Mouse (Mus musculus) forebrain, postnatal 0 days (tissue): ENCODE data around the gene Uba52. TPM values are rescaled to one million over a fixed set of nuclear protein-coding genes. Genes with fewer than 3 reads are reported as not detected.
A peak's percentile ranks its signal among the peaks of the same experiment; 100 is the strongest.

Experiments
- ATAC-seq: fragments of 200-750 bp; cut with Nextera tagmentation; 2 replicates; pipeline ENCODE4 v1.8.0; 2017; ENCODE audit warnings: mild to moderate bottlenecking, moderate library complexity
- DNase-seq: peaks from one replicate; pipeline ENCODE4 v3.0.0-alpha.2; 2015
- H3K27ac ChIP-seq: fragments of 300-500 bp; sonication (generic); 2 replicates; pipeline ENCODE4 v1.5.1; 2014; ENCODE audit warnings: low read depth, mild to moderate bottlenecking, antibody characterized with exemption, low read length, moderate library complexity, mixed read lengths
- H3K27me3 ChIP-seq: fragments of 300-500 bp; sonication (generic); 2 replicates; pipeline ENCODE4 v1.6.1; 2014; ENCODE audit warnings: mild to moderate bottlenecking, low read length, mixed read lengths; ENCODE audit not compliant: insufficient read depth
- H3K36me3 ChIP-seq: fragments of 300-500 bp; sonication (generic); 2 replicates; pipeline ENCODE4 v1.6.1; 2014; ENCODE audit warnings: mild to moderate bottlenecking, moderate library complexity; ENCODE audit not compliant: insufficient read depth
- H3K4me1 ChIP-seq: fragments of 300-500 bp; sonication (generic); 2 replicates; pipeline ENCODE4 v1.6.1; 2014; ENCODE audit warnings: antibody characterized with exemption; ENCODE audit not compliant: insufficient read depth
- H3K4me2 ChIP-seq: fragments of 300-500 bp; sonication (generic); 2 replicates; pipeline ENCODE4 v1.6.1; 2014; ENCODE audit warnings: low read depth, mild to moderate bottlenecking, moderate library complexity
- H3K4me3 ChIP-seq: fragments of 300-500 bp; sonication (generic); 2 replicates; pipeline ENCODE4 v1.5.1; 2014; ENCODE audit warnings: low read depth, low read length, mixed read lengths
- H3K9ac ChIP-seq: fragments of 300-500 bp; sonication (generic); 2 replicates; pipeline ENCODE4 v1.6.1; 2014; ENCODE audit warnings: mild to moderate bottlenecking
- H3K9me3 ChIP-seq: fragments of 300-500 bp; sonication (generic); 2 replicates; pipeline ENCODE4 v1.6.1; 2016; ENCODE audit warnings: low read length
- CTCF ChIP-seq: sonication (generic); IDR thresholded peaks from 2 replicates; pipeline ENCODE4 v1.5.1; 2016; ENCODE audit warnings: antibody characterized with exemption, control low read depth, low read depth
- WGBS: fragments of 180-500 bp; shearing (Covaris S2); extraction: QIAGEN DNeasy Blood & Tissue Kit; methylation state at CpG from one replicate; pipeline ENCODE4 v1.1.7; 2014; 5-methylcytosine and 5-hydroxymethylcytosine counted together
- polyA plus RNA-seq: library from polyadenylated mRNA; unstranded; fragments of >200 nt; fragmentation: Nextera tagmentation; extraction: Ambion mirVana; gene quantifications from 2 replicates; pipeline ENCODE4 v1.2.1, GENCODE M21; 2015
- total RNA-seq: library from RNA; depleted of rRNA; stranded (reverse); fragments of >200 nt; gene quantifications from 2 replicates; pipeline ENCODE4 v1.2.3, GENCODE M21; 2014

Uba52 gene
- total and polyA plus RNA-seq, 2 experiments from 2014 or later: 459 to 808 TPM

GRCm38 (mm10) chr8:70495771-70496062 is 14.9 kb downstream of the Uba52 start:
- ATAC-seq: no peak; the same call in 1 of the 2 replicates
- 8% methylated on average over 12 of the region's 12 CpGs for WGBS
- DNase-seq: no peak
- Histone ChIP-seq H3K27me3 (peaks cover 75% of the 10 kb centered on the region), H3K9ac (no peak overlapping the region), H3K4me2 (peak overlapping the region; percentile 62), H3K4me1 (peaks cover 7% of the 10 kb centered on the region), H3K36me3 (no peaks in the 10 kb centered on the region), H3K27ac (no peak overlapping the region), H3K4me3 (no peak overlapping the region), H3K9me3 (no peaks in the 10 kb centered on the region)
- TF ChIP-seq CTCF: no peak

GRCm38 (mm10) chr8:70495001-70495770 is 15.4 kb downstream of the Uba52 start:
- ATAC-seq (peak; percentile 18), DNase-seq (no peak)
- peaks cover 81% of the 10 kb centered on the region for H3K27me3 ChIP-seq
- no peak overlapping the region for H3K27ac ChIP-seq
- H3K4me2 ChIP-seq: peak overlapping the region; percentile 62
- peaks cover 7% of the 10 kb centered on the region for H3K4me1 ChIP-seq
- no peaks in the 10 kb centered on the region for H3K9me3 ChIP-seq
- no peaks in the 10 kb centered on the region for H3K36me3 ChIP-seq
- 2% methylated on average over 18 of the region's 21 CpGs for WGBS
- TF ChIP-seq CTCF: no peak
- no peak overlapping the region for H3K9ac ChIP-seq
- H3K4me3 ChIP-seq: peak overlapping the region; percentile 47

- Histone ChIP-seq H3K4me3 (peak overlapping the region; percentile 47), H3K36me3 (no peaks in the 10 kb centered on the region), H3K27ac (no peak overlapping the region), H3K27me3 (peaks cover 87% of the 10 kb centered on the region), H3K4me1 (peaks cover 7% of the 10 kb centered on the region), H3K9ac (peak overlapping the region; percentile 58; the same call in 1 of the 2 replicates), H3K4me2 (peak overlapping the region; percentile 62), H3K9me3 (no peaks in the 10 kb centered on the region)
- DNase-seq (no peak), ATAC-seq (0 out of 2 replicates have a peak, but pooled peaks have one; percentile 1)
- WGBS: 5% methylated on average over 28 of the region's 28 CpGs
- TF ChIP-seq CTCF: no peak
Observed at GRCm38 (mm10) chr8:70494416-70494945, 16.1 kb downstream of the Uba52 start.

DNA sequence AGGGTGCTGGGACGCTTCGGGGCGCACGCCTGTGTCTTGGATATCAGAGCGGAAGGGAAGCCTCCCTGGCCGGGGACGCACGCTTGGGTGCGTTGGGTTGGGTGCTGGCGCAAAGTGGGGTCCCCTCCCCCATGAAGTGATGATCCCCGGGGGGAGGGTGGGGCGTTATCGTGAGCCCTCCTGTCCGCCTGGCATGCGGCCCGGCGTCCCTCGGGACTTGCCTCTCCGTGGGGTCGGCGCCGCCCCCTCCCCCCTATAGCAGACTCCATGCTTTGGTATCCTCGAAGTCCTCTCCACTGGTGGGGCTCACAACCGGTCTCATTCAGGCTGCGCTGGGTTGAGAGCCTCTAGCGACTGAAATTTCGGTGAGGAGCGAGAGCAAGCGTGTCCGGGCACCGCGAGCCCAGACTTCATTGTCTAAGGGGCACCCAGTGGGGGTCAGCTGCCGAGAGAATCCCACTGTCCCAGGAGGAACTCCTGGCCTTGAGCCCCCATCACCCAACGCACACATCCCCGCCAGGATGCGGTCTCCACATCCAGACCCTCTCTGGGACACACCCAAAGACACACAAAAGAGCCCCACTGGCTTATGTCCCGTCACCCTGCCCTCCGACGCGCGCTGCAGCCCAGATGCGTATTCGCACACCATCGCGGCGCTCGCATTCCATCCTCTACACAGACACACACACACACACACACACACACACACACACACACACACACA is 16.7 kb downstream of the Uba52 start:
- Histone ChIP-seq H3K27ac (no peak overlapping the region), H3K9me3 (no peaks in the 10 kb centered on the region), H3K4me2 (peak overlapping the region; percentile 62), H3K27me3 (peaks cover 91% of the 10 kb centered on the region), H3K9ac (peak overlapping the region; percentile 58), H3K36me3 (no peaks in the 10 kb centered on the region), H3K4me1 (peaks cover 7% of the 10 kb centered on the region), H3K4me3 (peak overlapping the region; percentile 47)
- ATAC-seq: peak; percentile 32; the same call in 1 of the 2 replicates
- no peak for DNase-seq
- 1% methylated on average over 43 of the region's 47 CpGs for WGBS
- no peak for TF ChIP-seq CTCF

DNA sequence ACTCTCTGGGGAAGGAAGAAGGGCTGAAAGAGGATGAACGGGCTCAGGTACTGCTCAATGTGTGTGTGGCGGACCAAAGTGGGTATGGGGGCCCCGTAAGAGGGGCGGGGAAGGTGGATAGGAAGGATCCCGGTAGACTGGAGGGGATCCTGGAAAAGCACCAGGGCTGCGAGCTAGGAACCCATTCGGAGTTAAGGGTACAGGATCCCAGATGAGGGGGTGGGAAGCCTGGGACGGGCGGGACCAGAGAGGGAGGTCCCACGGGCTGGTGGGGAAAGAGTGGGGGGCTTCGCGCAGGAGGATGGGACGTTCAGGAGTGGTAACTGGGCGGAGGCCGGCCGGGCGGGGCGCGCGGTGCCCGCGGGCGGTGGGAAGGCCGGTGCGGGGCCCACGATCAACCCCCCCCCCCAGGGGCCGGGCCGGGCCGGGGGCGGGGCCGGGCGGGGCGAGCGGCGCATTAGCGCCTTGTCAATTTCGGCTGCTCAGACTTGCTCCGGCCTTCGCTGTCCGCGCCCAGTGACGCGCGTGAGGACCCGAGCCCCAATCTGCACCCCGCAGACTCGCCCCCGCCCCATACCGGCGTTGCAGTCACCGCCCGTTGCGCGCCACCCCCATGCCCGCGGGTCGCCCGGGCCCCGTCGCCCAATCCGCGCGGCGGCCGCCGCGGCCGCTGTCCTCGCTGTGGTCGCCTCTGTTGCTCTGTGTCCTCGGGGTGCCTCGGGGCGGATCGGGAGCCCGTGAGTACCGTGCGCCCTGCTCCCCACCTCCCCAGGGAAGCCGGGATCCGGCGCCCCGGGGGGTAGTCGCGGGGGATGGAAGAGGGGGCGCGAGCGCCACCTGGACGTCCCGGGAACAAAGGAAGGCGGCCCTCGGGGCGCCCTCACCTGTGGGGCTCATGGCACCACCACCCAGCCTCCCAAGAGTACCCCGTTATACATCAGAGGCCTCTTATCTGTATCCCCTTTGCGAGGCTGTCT is 17.6 kb downstream of the Uba52 start, which contains the start of gene Crlf1:
Crlf1 (plus strand) TSS at position 495 of the 977 bp plus-strand sequence.
- peak within 1 kb of the TSS; percentile 47 for H3K4me3 ChIP-seq
- H3K4me1 ChIP-seq: peaks cover 7% of the 10 kb centered on the region
- H3K27me3 ChIP-seq: peaks cover 91% of the 10 kb centered on the region
- no peak for TF ChIP-seq CTCF
- WGBS: 2% methylated on average over 47 of the region's 93 CpGs
- no peak within 1 kb of the TSS for H3K27ac ChIP-seq
- H3K36me3 ChIP-seq: no peaks in the 10 kb centered on the region
- no peaks in the 10 kb centered on the region for H3K9me3 ChIP-seq
- no peak for ATAC-seq
- peak within 1 kb of the TSS; percentile 58 for H3K9ac ChIP-seq
- H3K4me2 ChIP-seq: peak within 1 kb of the TSS; percentile 62
- DNase-seq: no peak

GRCm38 (mm10) chr8:70490880-70491495 is 19.6 kb downstream of the Uba52 start:
- TF ChIP-seq CTCF: no peak
- ATAC-seq: no peak
- Histone ChIP-seq H3K4me2 (no peak overlapping the region), H3K27me3 (peaks cover 78% of the 10 kb centered on the region), H3K9me3 (no peaks in the 10 kb centered on the region), H3K27ac (no peak overlapping the region), H3K9ac (no peak overlapping the region), H3K4me3 (no peak overlapping the region), H3K36me3 (no peaks in the 10 kb centered on the region), H3K4me1 (peaks cover 7% of the 10 kb centered on the region)
- DNase-seq: no peak
- 2% methylated on average over 20 of the region's 20 CpGs for WGBS
